Mouse (Mus musculus) embryonic facial prominence, embryonic 13.5 days (tissue): Measurements from ENCODE around the gene Fbxw17. TPM values are rescaled to one million over a fixed set of nuclear protein-coding genes. Genes with fewer than 3 reads are reported as not detected.
"Not testable (repeated sequence)": the region's sequence is repeated elsewhere in the genome, so short reads cannot be mapped to it uniquely, and the experiment has no call there.

Source experiments
- ATAC-seq: fragments of 200-750 bp; cut with Nextera tagmentation; 2 replicates; pipeline ENCODE4 v1.8.0; 2017; ENCODE audit warnings: low read depth; ENCODE audit not compliant: insufficient number of reproducible peaks, insufficient read depth, low FRiP score, low TSS enrichment
- H3K27ac ChIP-seq: fragments of 300-500 bp; sonication (generic); 2 replicates; pipeline ENCODE4 v1.5.1; 2015; ENCODE audit warnings: moderate library complexity, mild to moderate bottlenecking, inconsistent platforms
- H3K27me3 ChIP-seq: fragments of 300-500 bp; sonication (generic); 2 replicates; pipeline ENCODE4 v1.6.1; 2015; ENCODE audit warnings: mild to moderate bottlenecking, inconsistent platforms
- H3K36me3 ChIP-seq: fragments of 300-500 bp; sonication (generic); 2 replicates; pipeline ENCODE4 v1.6.1; 2015; ENCODE audit warnings: mild to moderate bottlenecking, inconsistent platforms
- H3K4me1 ChIP-seq: fragments of 300-500 bp; sonication (generic); 2 replicates; pipeline ENCODE4 v1.6.1; 2015; ENCODE audit warnings: inconsistent platforms
- H3K4me2 ChIP-seq: fragments of 300-500 bp; sonication (generic); 2 replicates; pipeline ENCODE4 v1.6.1; 2015; ENCODE audit warnings: moderate library complexity, mild to moderate bottlenecking, inconsistent platforms
- H3K4me3 ChIP-seq: fragments of 300-500 bp; sonication (generic); 2 replicates; pipeline ENCODE4 v1.5.1; 2015; ENCODE audit warnings: mild to moderate bottlenecking, inconsistent platforms
- H3K9ac ChIP-seq: fragments of 300-500 bp; sonication (generic); 2 replicates; pipeline ENCODE4 v1.6.1; 2015; ENCODE audit warnings: mild to moderate bottlenecking, inconsistent platforms
- H3K9me3 ChIP-seq: fragments of 300-500 bp; sonication (generic); 2 replicates; pipeline ENCODE4 v1.6.1; 2016; ENCODE audit warnings: inconsistent platforms
- WGBS: fragments of 180-500 bp; shearing (Covaris S2); methylation state at CpG from one replicate; pipeline ENCODE4 v1.1.7; 2015; ENCODE audit warnings: mixed read lengths; 5-methylcytosine and 5-hydroxymethylcytosine counted together
- polyA plus RNA-seq: library from polyadenylated mRNA; unstranded; fragments of >200 nt; fragmentation: Nextera tagmentation; extraction: Ambion mirVana; gene quantifications from 2 replicates; pipeline ENCODE4 v1.2.1, GENCODE M21; 2015

Gene Fbxw17
- polyA plus RNA-seq, 1 experiment from 2014 or later: 32.6 TPM

- not testable (repeated sequence) for H3K9me3 ChIP-seq, H3K36me3 ChIP-seq, H3K27me3 ChIP-seq, H3K4me3 ChIP-seq, H3K4me1 ChIP-seq, H3K4me2 ChIP-seq, H3K27ac ChIP-seq, ATAC-seq, H3K9ac ChIP-seq
- WGBS: 63% methylated on average over 2 of the region's 2 CpGs
Observed at GRCm38 (mm10) chr13:50460433-50460832, 42.8 kb downstream of the Fbxw17 start.

GRCm38 (mm10) chr13:50464621-50465562, 47.2 kb downstream of the Fbxw17 start:
- Histone ChIP-seq H3K4me2 (peak overlapping the region; percentile 56), H3K9me3 (no peaks in the 10 kb centered on the region), H3K27me3 (no peaks in the 10 kb centered on the region), H3K36me3 (no peaks in the 10 kb centered on the region), H3K4me3 (peak overlapping the region; percentile 30), H3K4me1 (no peaks in the 10 kb centered on the region), H3K27ac (no peak overlapping the region), H3K9ac (0 out of 2 replicates have a peak overlapping the region, but pooled peaks have one; percentile 11)
- 41% methylated on average over 27 of the region's 27 CpGs for WGBS
- no peak for ATAC-seq

- no peak for ATAC-seq
- H3K4me1 ChIP-seq: no peaks in the 10 kb centered on the region
- no peaks in the 10 kb centered on the region for H3K9me3 ChIP-seq
- WGBS: 77% methylated on average over 4 of the region's 4 CpGs
- H3K9ac ChIP-seq: no peak within 1 kb of the TSS
- H3K4me2 ChIP-seq: no peak within 1 kb of the TSS
- H3K27ac ChIP-seq: no peak within 1 kb of the TSS
- H3K27me3 ChIP-seq: no peaks in the 10 kb centered on the region
- H3K36me3 ChIP-seq: no peaks in the 10 kb centered on the region
- H3K4me3 ChIP-seq: no peak within 1 kb of the TSS
Observed at GRCm38 (mm10) chr13:50467007-50467406, 49.3 kb downstream of the Fbxw17 start, which contains the start of gene Nutm2. Gene Nutm2, plus strand, starts transcription at chr13:50467307.

Other genes with a start within 250 kb of the Fbxw17 start
- gene Gm906, start 167.6 kb upstream of the Fbxw17 start, polyA plus RNA-seq: not detected in 2 replicates
- not detected in 2 replicates for gene Gm47429, start 26.0 kb downstream of the Fbxw17 start, polyA plus RNA-seq
- gene Nutm2, start 49.4 kb downstream of the Fbxw17 start, polyA plus RNA-seq: not detected in 2 replicates
- not detected in 2 replicates for gene Gm904, start 225.4 kb downstream of the Fbxw17 start, polyA plus RNA-seq